Mouse (Mus musculus) midbrain, embryonic 14.5 days (tissue): ENCODE data around the gene Kmo. TPM values are rescaled to one million over a fixed set of nuclear protein-coding genes. Genes with fewer than 3 reads are reported as not detected.

Experiments
- ATAC-seq: fragments of 200-750 bp; cut with Nextera tagmentation; 2 replicates; pipeline ENCODE4 v1.8.0; 2017; ENCODE audit warnings: moderate number of reproducible peaks, moderate library complexity; ENCODE audit not compliant: low FRiP score, low TSS enrichment
- DNase-seq: peaks from one replicate; pipeline ENCODE4 v3.0.0-alpha.2; 2015
- H3K27ac ChIP-seq: fragments of 300-500 bp; sonication (generic); replicated peaks from 2 replicates; pipeline ENCODE4 v1.5.1; 2014; ENCODE audit warnings: mild to moderate bottlenecking, low read depth, low read length, moderate library complexity
- H3K27me3 ChIP-seq: fragments of 300-500 bp; sonication (generic); 2 replicates; pipeline ENCODE4 v1.6.1; 2014; ENCODE audit warnings: low read length, control low read depth, mixed read lengths; ENCODE audit not compliant: control insufficient read depth, insufficient read depth
- H3K36me3 ChIP-seq: fragments of 300-500 bp; sonication (generic); 2 replicates; pipeline ENCODE4 v1.6.1; 2014; ENCODE audit warnings: low read length, control low read depth; ENCODE audit not compliant: control insufficient read depth, insufficient read depth
- H3K4me1 ChIP-seq: fragments of 300-500 bp; sonication (generic); 2 replicates; pipeline ENCODE4 v1.6.1; 2014; ENCODE audit warnings: mild to moderate bottlenecking, antibody characterized with exemption, low read length, control low read depth; ENCODE audit not compliant: control insufficient read depth, insufficient read depth
- H3K4me2 ChIP-seq: fragments of 300-500 bp; sonication (generic); 2 replicates; pipeline ENCODE4 v1.6.1; 2014; ENCODE audit warnings: mild to moderate bottlenecking, low read length, moderate library complexity
- H3K4me3 ChIP-seq: fragments of 300-500 bp; sonication (generic); replicated peaks from 2 replicates; pipeline ENCODE4 v1.5.1; 2014; ENCODE audit warnings: low read depth, low read length
- H3K9ac ChIP-seq: fragments of 300-500 bp; sonication (generic); replicated peaks from 2 replicates; pipeline ENCODE4 v1.6.1; 2014; ENCODE audit warnings: mild to moderate bottlenecking, low read length, moderate library complexity
- H3K9me3 ChIP-seq: fragments of 300-500 bp; sonication (generic); 2 replicates; pipeline ENCODE4 v1.6.1; 2016; ENCODE audit warnings: low read length, control low read depth, mixed read lengths; ENCODE audit not compliant: control insufficient read depth
- WGBS: fragments of 180-500 bp; shearing (Covaris S2); extraction: QIAGEN DNeasy Blood & Tissue Kit; methylation state at CpG from one replicate; pipeline ENCODE4 v1.1.7; 2014; 5-methylcytosine and 5-hydroxymethylcytosine counted together
- polyA plus RNA-seq: library from polyadenylated mRNA; unstranded; fragments of >200 nt; fragmentation: Nextera tagmentation; extraction: Ambion mirVana; gene quantifications from 2 replicates; pipeline ENCODE4 v1.2.1, GENCODE M21; 2014

Kmo gene
- polyA plus RNA-seq, 1 experiment from 2014 or later = not detected

- H3K27me3 ChIP-seq = no peaks in the 10 kb centered on the region
- DNase-seq = peak; percentile 73
- peak; percentile 44; the same call in 1 of the 2 replicates for ATAC-seq
- H3K4me3 ChIP-seq = peak overlapping the region; percentile 95
- peaks cover 7% of the 10 kb centered on the region for H3K4me1 ChIP-seq
- no peak overlapping the region for H3K27ac ChIP-seq
- 89% methylated on average over 1 of the region's 1 CpGs for WGBS
- no peaks in the 10 kb centered on the region for H3K9me3 ChIP-seq
- H3K36me3 ChIP-seq = no peaks in the 10 kb centered on the region
- peak overlapping the region; percentile 63 for H3K4me2 ChIP-seq
- 0 out of 2 replicates have a peak overlapping the region, but pooled peaks have one; percentile 23 for H3K9ac ChIP-seq
Measured at GRCm38 (mm10) chr1:175625990-175626692, 6.0 kb downstream of the Kmo start.

GRCm38 (mm10) chr1:175629248-175629647 lies 9.1 kb downstream of the Kmo start:
- H3K27ac ChIP-seq = no peak overlapping the region
- H3K9ac ChIP-seq = no peak overlapping the region
- no peaks in the 10 kb centered on the region for H3K27me3 ChIP-seq
- peaks cover 6% of the 10 kb centered on the region for H3K4me1 ChIP-seq
- H3K4me2 ChIP-seq = no peak overlapping the region
- H3K9me3 ChIP-seq = no peaks in the 10 kb centered on the region
- H3K36me3 ChIP-seq = no peaks in the 10 kb centered on the region
- WGBS = 90% methylated on average over 6 of the region's 6 CpGs
- H3K4me3 ChIP-seq = no peak overlapping the region
- ATAC-seq (no peak), DNase-seq (no peak)

- H3K4me2 ChIP-seq = no peak overlapping the region
- H3K9ac ChIP-seq = no peak overlapping the region
- DNase-seq (no peak), ATAC-seq (no peak)
- WGBS = 91% methylated on average over 5 of the region's 5 CpGs
- no peaks in the 10 kb centered on the region for H3K4me1 ChIP-seq
- no peaks in the 10 kb centered on the region for H3K9me3 ChIP-seq
- H3K4me3 ChIP-seq = no peak overlapping the region
- no peaks in the 10 kb centered on the region for H3K27me3 ChIP-seq
- no peaks in the 10 kb centered on the region for H3K36me3 ChIP-seq
- H3K27ac ChIP-seq = no peak overlapping the region
Measured at GRCm38 (mm10) chr1:175630345-175630744, 10.2 kb downstream of the Kmo start.

- Histone ChIP-seq H3K9me3 (no peaks in the 10 kb centered on the region), H3K9ac (no peak overlapping the region), H3K36me3 (no peaks in the 10 kb centered on the region), H3K4me2 (no peak overlapping the region), H3K27ac (no peak overlapping the region), H3K27me3 (no peaks in the 10 kb centered on the region), H3K4me1 (no peaks in the 10 kb centered on the region), H3K4me3 (no peak overlapping the region)
- no peak for ATAC-seq
- DNase-seq = no peak
- 85% methylated on average over 3 of the region's 3 CpGs for WGBS
Measured at GRCm38 (mm10) chr1:175631080-175631479, 10.9 kb downstream of the Kmo start.

GRCm38 (mm10) chr1:175631721-175632221 lies 11.6 kb downstream of the Kmo start:
- H3K4me1 ChIP-seq = no peaks in the 10 kb centered on the region; the same call in 1 of the 2 replicates
- H3K27ac ChIP-seq = no peak overlapping the region
- ATAC-seq = no peak
- H3K27me3 ChIP-seq = no peaks in the 10 kb centered on the region
- no peak overlapping the region for H3K9ac ChIP-seq
- no peaks in the 10 kb centered on the region for H3K36me3 ChIP-seq
- 87% methylated on average over 10 of the region's 10 CpGs for WGBS
- H3K4me2 ChIP-seq = no peak overlapping the region
- no peak for DNase-seq
- H3K9me3 ChIP-seq = no peaks in the 10 kb centered on the region
- no peak overlapping the region for H3K4me3 ChIP-seq

GRCm38 (mm10) chr1:175632470-175632869 lies 12.3 kb downstream of the Kmo start:
- no peaks in the 10 kb centered on the region; the same call in 1 of the 2 replicates for H3K4me1 ChIP-seq
- no peak for DNase-seq
- no peaks in the 10 kb centered on the region for H3K36me3 ChIP-seq
- no peak overlapping the region for H3K4me3 ChIP-seq
- no peak overlapping the region for H3K27ac ChIP-seq
- H3K4me2 ChIP-seq = no peak overlapping the region
- 98% methylated on average over 14 of the region's 14 CpGs for WGBS
- H3K27me3 ChIP-seq = no peaks in the 10 kb centered on the region
- ATAC-seq = no peak
- H3K9me3 ChIP-seq = no peaks in the 10 kb centered on the region
- H3K9ac ChIP-seq = no peak overlapping the region

GRCm38 (mm10) chr1:175637677-175638076 lies 17.5 kb downstream of the Kmo start:
- 81% methylated on average over 7 of the region's 7 CpGs for WGBS
- no peak overlapping the region for H3K4me2 ChIP-seq
- DNase-seq (no peak), ATAC-seq (no peak)
- no peaks in the 10 kb centered on the region for H3K36me3 ChIP-seq
- H3K27me3 ChIP-seq = no peaks in the 10 kb centered on the region
- H3K4me3 ChIP-seq = no peak overlapping the region
- no peaks in the 10 kb centered on the region for H3K9me3 ChIP-seq
- no peak overlapping the region for H3K27ac ChIP-seq
- H3K4me1 ChIP-seq = no peaks in the 10 kb centered on the region; the same call in 1 of the 2 replicates
- H3K9ac ChIP-seq = no peak overlapping the region

- Histone ChIP-seq H3K4me2 (no peak overlapping the region), H3K9ac (no peak overlapping the region), H3K4me1 (no peaks in the 10 kb centered on the region; the same call in 1 of the 2 replicates), H3K27me3 (no peaks in the 10 kb centered on the region), H3K4me3 (no peak overlapping the region), H3K36me3 (no peaks in the 10 kb centered on the region), H3K9me3 (no peaks in the 10 kb centered on the region), H3K27ac (no peak overlapping the region)
- ATAC-seq (no peak), DNase-seq (no peak)
- WGBS = 87% methylated on average over 7 of the region's 7 CpGs
Measured at GRCm38 (mm10) chr1:175639072-175639471, 18.9 kb downstream of the Kmo start.
